Mouse (Mus musculus) bone marrow, adult 2 months (tissue): ENCODE measurements around the gene Efr3b. TPM values are rescaled to one million over a fixed set of nuclear protein-coding genes. Genes with fewer than 3 reads are reported as not detected.

Experiments
- H3K27ac ChIP-seq: fragments of 200-500 bp; 2 replicates; pipeline ENCODE4 v1.5.1; 2012; ENCODE audit warnings: low read depth, mild to moderate bottlenecking, control low read depth, inconsistent platforms, low read length; ENCODE audit not compliant: control insufficient read depth, poor library complexity, insufficient read depth
- H3K4me1 ChIP-seq: fragments of 200-500 bp; 2 replicates; pipeline ENCODE4 v1.6.1; 2011; ENCODE audit warnings: low read length; ENCODE audit not compliant: control insufficient read depth, insufficient read depth
- H3K4me3 ChIP-seq: fragments of 200-500 bp; replicated peaks from 2 replicates; pipeline ENCODE3; 2011; ENCODE audit warnings: mild to moderate bottlenecking, low read depth, low read length, control low read depth; ENCODE audit not compliant: control insufficient read depth
- CTCF ChIP-seq: fragments of 200-500 bp; IDR thresholded peaks from 2 replicates; pipeline ENCODE4 v1.5.1; 2011; ENCODE audit warnings: low read length, control low read depth; ENCODE audit not compliant: control insufficient read depth, insufficient read depth
- POLR2A ChIP-seq: fragments of 200-500 bp; IDR thresholded peaks from 2 replicates; pipeline ENCODE4 v1.6.1; 2011; ENCODE audit warnings: low read depth, mild to moderate bottlenecking, control low read depth, low read length, borderline replicate concordance; ENCODE audit not compliant: control insufficient read depth
- WGBS: fragments of 180-500 bp; shearing (Covaris S2); methylation state at CpG from one replicate; pipeline ENCODE4 v1.1.7; 2018; 5-methylcytosine and 5-hydroxymethylcytosine counted together
- polyA plus RNA-seq: library from polyadenylated mRNA; stranded (reverse); fragments of >200 nt; gene quantifications from 2 replicates; pipeline ENCODE4 v1.2.4, GENCODE M21; 2011; ENCODE audit warnings: low replicate concordance; ENCODE audit not compliant: missing spikeins, insufficient read depth, insufficient read length

The Efr3b gene
- polyA plus RNA-seq, 1 experiment: 0.25 TPM

- WGBS: 2% methylated on average over 6 of the region's 6 CpGs
- TF ChIP-seq CTCF (no peak), POLR2A (no peak)
- Histone ChIP-seq H3K4me1 (no peaks in the 10 kb centered on the region), H3K4me3 (no peak overlapping the region), H3K27ac (no peak overlapping the region)
These were observed 9.3 kb upstream of the Efr3b start for GRCm38 (mm10) chr12:4048031-4048430.

GRCm38 (mm10) chr12:4045992-4046391, 7.3 kb upstream of the Efr3b start:
- WGBS: 65% methylated on average over 1 of the region's 1 CpGs
- H3K4me3 ChIP-seq: no peak overlapping the region
- H3K27ac ChIP-seq: no peak overlapping the region
- no peaks in the 10 kb centered on the region for H3K4me1 ChIP-seq
- TF ChIP-seq CTCF (no peak), POLR2A (no peak)

GRCm38 (mm10) chr12:4042411-4042810, 3.7 kb upstream of the Efr3b start:
- 75% methylated on average over 5 of the region's 5 CpGs for WGBS
- H3K4me3 ChIP-seq: no peak overlapping the region
- no peaks in the 10 kb centered on the region for H3K4me1 ChIP-seq
- no peak for TF ChIP-seq POLR2A
- TF ChIP-seq CTCF: no peak
- H3K27ac ChIP-seq: no peak overlapping the region

DNA sequence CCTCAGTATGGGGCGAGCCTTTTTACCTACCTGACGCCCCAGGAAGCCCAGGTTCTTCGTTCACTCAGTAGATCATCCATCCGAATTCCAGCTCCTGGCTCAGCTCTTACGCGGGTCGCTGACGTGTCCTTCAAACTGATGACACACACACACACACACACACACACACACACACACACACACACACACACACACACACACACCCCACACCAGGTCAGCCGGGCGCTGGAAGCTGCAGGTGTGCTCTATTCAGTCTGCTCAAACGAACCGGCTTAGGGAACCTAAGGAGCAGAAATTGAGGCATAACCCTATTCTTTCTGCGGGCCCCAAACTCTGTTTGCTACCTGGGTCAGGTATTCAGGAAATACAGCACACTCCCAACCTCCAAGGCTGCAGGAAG, 331 bp upstream of the Efr3b start:
- TF ChIP-seq POLR2A (no peak), CTCF (no peak)
- WGBS: 6% methylated on average over 13 of the region's 13 CpGs
- Histone ChIP-seq H3K4me3 (no peak overlapping the region), H3K4me1 (no peaks in the 10 kb centered on the region), H3K27ac (no peak overlapping the region)

GRCm38 (mm10) chr12:4037511-4037910, 1.2 kb downstream of the Efr3b start:
- Histone ChIP-seq H3K27ac (no peak overlapping the region), H3K4me1 (no peaks in the 10 kb centered on the region), H3K4me3 (no peak overlapping the region)
- TF ChIP-seq POLR2A: no peak
- no peak for TF ChIP-seq CTCF
- WGBS: 38% methylated on average over 5 of the region's 5 CpGs

DNA sequence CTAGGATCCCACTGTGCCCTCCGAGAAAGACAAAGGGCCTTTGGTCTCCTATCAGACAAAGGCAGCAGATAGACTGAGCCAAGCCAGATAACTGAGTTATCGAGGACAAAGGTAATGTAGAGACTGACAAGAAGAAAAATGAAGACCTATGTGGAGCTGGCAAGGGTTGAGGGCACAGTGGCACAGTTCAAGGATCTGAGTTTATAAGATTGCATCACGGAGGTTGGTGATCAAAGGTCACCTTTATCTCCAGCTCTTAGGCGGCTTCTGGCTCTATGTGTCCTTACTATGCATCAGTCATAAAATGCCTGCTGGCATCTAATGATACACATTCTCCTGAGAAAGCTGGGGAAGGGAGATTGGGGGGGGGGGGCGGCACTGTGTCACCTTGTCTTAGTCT, 2.6 kb downstream of the Efr3b start:
- no peak for TF ChIP-seq POLR2A
- no peak for TF ChIP-seq CTCF
- 83% methylated on average over 5 of the region's 5 CpGs for WGBS
- H3K4me1 ChIP-seq: no peaks in the 10 kb centered on the region
- no peak overlapping the region for H3K4me3 ChIP-seq
- H3K27ac ChIP-seq: no peak overlapping the region

DNA sequence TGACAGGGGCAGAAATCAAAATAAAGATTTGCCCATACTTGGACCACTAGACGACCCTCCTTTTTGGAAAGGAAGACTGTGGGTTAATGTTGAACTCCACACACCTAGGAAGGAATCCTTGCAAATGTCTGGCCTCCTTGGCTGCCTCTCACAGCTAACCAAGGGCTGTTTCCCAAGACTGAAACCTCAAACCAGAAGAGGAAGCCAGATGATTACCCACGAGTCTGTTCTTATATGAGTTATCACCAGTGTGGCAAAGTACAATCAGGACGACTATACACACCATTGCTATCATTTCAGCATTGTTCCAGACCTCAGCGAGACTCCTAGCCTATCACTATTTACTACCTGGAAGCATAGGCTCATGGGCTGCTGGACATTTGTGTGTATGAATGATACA, 9.7 kb downstream of the Efr3b start:
- no peak for TF ChIP-seq CTCF
- TF ChIP-seq POLR2A: no peak
- H3K4me1 ChIP-seq: 0 out of 2 replicates have a peak, but pooled peaks cover 1% of the 10 kb centered on the region
- H3K27ac ChIP-seq: no peak overlapping the region
- H3K4me3 ChIP-seq: no peak overlapping the region
- WGBS: 1% methylated on average over 4 of the region's 4 CpGs

DNA sequence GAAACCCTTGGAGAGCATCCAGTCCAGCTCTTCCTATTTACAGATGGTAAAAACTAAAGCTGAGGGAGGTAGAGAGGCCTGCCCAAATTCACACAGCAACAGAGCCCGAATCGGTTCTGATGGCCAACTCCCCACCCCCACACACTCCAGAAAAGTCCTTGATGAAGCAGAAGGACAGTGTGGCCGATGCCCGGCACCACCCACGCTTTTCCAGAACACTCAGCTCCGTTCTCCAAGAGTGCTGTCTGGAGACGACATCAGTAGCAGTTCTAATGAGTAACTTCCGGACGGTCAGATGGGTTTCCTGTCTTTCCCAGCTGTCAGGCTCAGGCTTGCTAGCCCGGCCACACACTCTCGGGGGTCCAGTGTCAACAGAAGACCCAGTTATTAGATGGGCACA, 10.2 kb downstream of the Efr3b start:
- 47% methylated on average over 11 of the region's 11 CpGs for WGBS
- Histone ChIP-seq H3K4me1 (0 out of 2 replicates have a peak, but pooled peaks cover 1% of the 10 kb centered on the region), H3K27ac (no peak overlapping the region), H3K4me3 (no peak overlapping the region)
- TF ChIP-seq CTCF: no peak
- no peak for TF ChIP-seq POLR2A

GRCm38 (mm10) chr12:4024356-4024755, 14.4 kb downstream of the Efr3b start:
- Histone ChIP-seq H3K27ac (no peak overlapping the region), H3K4me3 (no peak overlapping the region), H3K4me1 (0 out of 2 replicates have a peak, but pooled peaks cover 1% of the 10 kb centered on the region)
- WGBS: 39% methylated on average over 5 of the region's 5 CpGs
- TF ChIP-seq CTCF (no peak), POLR2A (no peak)
